Mouse (Mus musculus) spleen, postnatal 10 days (tissue): ENCODE measurements at regions not wholly inside any gene's neighbourhood (a gene's known extent, or its start where the extent isn't known, plus 50 kb on each side); places are given as distances from the start of the nearest gene placed in this dataset.

Source experiments
- DNase-seq, 2 experiments: peaks; one replicate each; pipeline ENCODE4 v3.0.0; 2021 to 2022; ENCODE audit warnings: low spot score in 2 of 2

GRCm38 (mm10) chr15:52570256-52570655 lies 1314.5 kb upstream of the Gm7489 start:
- DNase-seq, result no peak

- no peak for DNase-seq
Measured at GRCm38 (mm10) chr15:52577614-52578013, 1307.1 kb upstream of the Gm7489 start.

- DNase-seq, result no peak
Measured at GRCm38 (mm10) chr15:52589391-52589790, 1295.3 kb upstream of the Gm7489 start.

- DNase-seq, result no peak
Measured at GRCm38 (mm10) chr15:52599511-52599910, 1285.2 kb upstream of the Gm7489 start.

GRCm38 (mm10) chr15:52599957-52600356 lies 1284.7 kb upstream of the Gm7489 start:
- no peak for DNase-seq

- no peak for DNase-seq
Measured at GRCm38 (mm10) chr15:52639790-52640189, 1244.9 kb upstream of the Gm7489 start.

GRCm38 (mm10) chr15:52645961-52646360 lies 1238.7 kb upstream of the Gm7489 start:
- DNase-seq, result no peak

- DNase-seq, result no peak
Measured at GRCm38 (mm10) chr15:52657916-52658315, 1226.8 kb upstream of the Gm7489 start.
